Mouse (Mus musculus) spleen, postnatal 14 days (tissue): Measurements from ENCODE around the gene Fam227b.

Experiments used
- DNase-seq, 2 experiments: peaks; one replicate each; pipeline ENCODE4 v3.0.0; 2021 to 2022; ENCODE audit warnings: low spot score in 2 of 2

The Fam227b gene

GRCm38 (mm10) chr2:126151855-126152571 lies at the start of gene Fam227b, which contains the start of gene Dtwd1:
Gene Fam227b (minus strand): TSS chr2:126152004.
Gene Dtwd1 (plus strand): TSS chr2:126152141.
- DNase-seq = peak; percentile 95 to 98

GRCm38 (mm10) chr2:126198971-126199370 lies 47.2 kb upstream of the Fam227b start:
- DNase-seq = no peak

- DNase-seq = no peak
These were observed 44.0 kb upstream of the Fam227b start for GRCm38 (mm10) chr2:126195631-126196356.

GRCm38 (mm10) chr2:126192129-126192528 lies 40.3 kb upstream of the Fam227b start:
- DNase-seq = no peak

- no peak for DNase-seq
These were observed 39.5 kb upstream of the Fam227b start for GRCm38 (mm10) chr2:126191306-126191705.

DNA sequence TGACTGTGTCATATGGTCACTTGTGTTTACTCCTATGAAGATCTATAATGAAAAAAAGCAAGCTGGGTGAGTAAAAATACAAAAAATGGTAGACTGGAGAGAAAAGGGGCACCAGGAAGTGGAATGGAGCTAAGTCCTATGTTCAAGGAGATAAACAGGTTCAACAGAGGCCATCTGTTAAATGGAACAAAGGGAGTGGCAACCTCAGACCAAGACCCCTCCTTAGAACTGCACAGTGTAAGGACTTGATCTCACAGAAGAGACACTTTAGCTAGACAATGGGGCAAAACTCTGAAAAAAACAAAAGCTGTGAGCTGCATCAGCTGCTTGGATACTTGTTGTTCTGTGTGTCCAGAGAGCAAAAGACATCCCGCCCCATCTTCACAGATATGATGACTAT lies 19.6 kb upstream of the Fam227b start:
- DNase-seq = no peak

GRCm38 (mm10) chr2:126166848-126167617 lies 15.2 kb upstream of the Fam227b start:
- no peak for DNase-seq

GRCm38 (mm10) chr2:126166335-126166734 lies 14.5 kb upstream of the Fam227b start:
- DNase-seq = no peak

DNA sequence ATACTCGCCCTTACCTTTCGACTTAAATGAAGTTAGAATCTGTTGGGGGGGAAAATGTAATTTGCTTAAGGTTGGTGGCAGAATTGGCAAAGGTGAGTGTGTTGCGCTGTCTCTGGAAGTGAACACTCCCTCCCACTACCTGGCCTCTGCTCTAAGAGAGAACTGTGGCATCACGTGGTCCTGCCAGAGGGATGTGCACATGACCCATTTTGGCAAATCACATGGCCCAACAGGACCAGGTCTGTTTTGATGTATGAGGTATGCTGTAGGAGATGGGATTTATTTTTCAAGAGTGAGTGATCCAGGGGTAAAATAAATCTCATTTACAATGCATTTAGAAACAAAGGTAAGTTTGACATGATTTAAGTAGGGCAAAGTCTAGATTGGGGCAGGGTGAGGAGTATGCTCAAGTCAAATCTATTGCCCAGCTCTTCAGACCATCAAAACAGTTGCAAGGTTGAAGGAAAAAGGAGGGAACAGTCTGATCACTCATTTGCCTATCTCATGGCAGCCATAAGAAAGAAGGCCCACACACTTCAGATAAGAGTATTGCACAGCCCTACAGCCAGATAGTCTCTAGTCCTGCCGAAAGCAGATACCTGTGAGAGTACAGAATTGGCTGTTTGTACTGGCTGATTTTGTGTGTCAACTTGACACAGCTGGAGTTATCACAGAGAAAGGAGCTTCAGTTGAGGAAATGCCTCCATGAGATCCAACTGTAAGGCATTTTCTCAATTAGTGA lies 13.6 kb upstream of the Fam227b start:
- DNase-seq = no peak

DNA sequence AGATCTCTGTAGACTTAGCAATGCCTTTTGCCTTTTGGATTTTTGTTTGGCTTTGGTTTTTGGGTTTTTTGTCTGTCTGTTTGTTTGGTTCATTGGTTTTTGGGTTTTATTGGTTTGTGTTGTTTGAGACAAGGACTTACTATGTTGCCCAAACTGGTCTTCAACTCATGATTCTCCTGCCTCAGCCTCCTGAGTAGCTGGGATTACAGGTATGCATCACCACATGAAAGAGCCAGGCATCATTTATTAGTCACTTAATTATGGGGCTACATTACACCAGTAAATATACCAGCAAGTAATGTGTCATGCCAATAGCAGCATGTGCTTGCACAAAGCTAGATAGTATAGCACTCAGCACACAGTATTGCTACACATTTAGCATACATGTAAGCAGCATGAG lies 4.1 kb downstream of the Fam227b start:
- DNase-seq = no peak

GRCm38 (mm10) chr2:126094616-126095015 lies 57.2 kb downstream of the Fam227b start:
- no peak for DNase-seq

- DNase-seq = no peak
These were observed 61.4 kb downstream of the Fam227b start for GRCm38 (mm10) chr2:126090432-126090831.

- no peak for DNase-seq
These were observed 65.6 kb downstream of the Fam227b start for GRCm38 (mm10) chr2:126086187-126086586.

DNA sequence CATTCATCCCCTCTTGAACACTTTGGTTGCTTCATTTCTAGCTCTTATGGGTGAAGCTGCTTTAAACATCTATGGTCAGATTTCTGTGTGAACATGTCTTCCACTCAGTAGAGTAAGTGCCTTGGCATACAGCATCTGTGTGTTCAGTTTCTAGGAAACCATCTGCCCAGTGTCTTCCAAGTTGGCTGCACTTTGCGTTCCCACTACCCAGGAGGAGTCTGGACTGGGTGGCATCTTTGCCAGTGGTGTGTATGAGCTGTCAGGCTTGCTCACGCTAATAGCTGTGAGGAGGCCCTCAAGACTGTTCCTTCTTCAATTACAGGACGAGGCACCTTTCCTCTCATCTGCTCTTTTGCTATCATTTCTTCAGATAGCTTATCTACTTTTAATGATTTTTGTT lies 67.5 kb downstream of the Fam227b start:
- DNase-seq = no peak

GRCm38 (mm10) chr2:126079086-126079485 lies 72.7 kb downstream of the Fam227b start:
- DNase-seq = no peak

GRCm38 (mm10) chr2:126076506-126076905 lies 75.3 kb downstream of the Fam227b start:
- DNase-seq = no peak

- DNase-seq = no peak
These were observed 78.1 kb downstream of the Fam227b start for GRCm38 (mm10) chr2:126073744-126074143.

DNA sequence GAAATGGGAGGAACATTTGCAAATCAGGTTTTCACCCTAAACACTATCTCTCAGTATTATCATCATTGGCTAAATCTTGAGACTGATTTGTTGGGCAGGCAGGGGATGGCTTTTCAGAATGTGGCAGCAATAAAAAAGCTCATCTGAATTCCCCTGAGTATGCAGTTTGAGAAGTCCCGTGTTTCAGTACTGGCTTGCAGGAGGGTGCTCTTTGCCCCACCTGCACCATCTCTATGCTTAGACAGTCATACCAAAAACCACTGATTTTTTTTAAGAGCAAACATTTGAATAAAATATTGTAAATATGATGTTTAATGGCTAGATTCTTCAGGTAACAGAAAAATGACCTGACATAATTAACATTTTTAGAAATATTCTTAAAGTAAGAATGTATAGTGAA lies 82.1 kb downstream of the Fam227b start:
- no peak for DNase-seq

DNA sequence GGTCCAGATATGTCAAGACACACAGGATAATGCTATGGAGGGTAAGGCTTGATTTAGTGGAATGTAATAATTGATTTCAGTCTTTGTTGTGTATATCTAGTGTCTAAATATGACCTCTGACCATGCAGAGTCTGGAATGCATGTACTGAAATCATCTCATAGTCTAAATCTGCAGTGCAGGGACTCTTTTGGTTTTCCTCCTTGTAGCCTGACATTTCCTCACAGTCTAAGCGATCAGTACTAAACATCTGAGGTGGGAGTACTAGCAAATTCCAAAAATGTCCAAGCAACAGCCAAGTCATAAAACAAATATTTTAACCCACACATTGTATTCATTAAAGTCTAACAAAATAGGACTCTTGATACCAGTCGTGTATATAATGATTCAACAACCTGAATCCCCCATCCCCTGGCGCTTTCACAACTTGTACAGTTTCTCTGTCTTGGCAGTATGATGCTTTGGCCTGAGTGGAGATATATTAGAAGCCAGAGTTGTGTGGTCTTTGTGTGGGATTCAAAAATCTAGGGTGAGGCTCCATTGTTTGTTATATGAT lies 86.4 kb downstream of the Fam227b start:
- no peak for DNase-seq

DNA sequence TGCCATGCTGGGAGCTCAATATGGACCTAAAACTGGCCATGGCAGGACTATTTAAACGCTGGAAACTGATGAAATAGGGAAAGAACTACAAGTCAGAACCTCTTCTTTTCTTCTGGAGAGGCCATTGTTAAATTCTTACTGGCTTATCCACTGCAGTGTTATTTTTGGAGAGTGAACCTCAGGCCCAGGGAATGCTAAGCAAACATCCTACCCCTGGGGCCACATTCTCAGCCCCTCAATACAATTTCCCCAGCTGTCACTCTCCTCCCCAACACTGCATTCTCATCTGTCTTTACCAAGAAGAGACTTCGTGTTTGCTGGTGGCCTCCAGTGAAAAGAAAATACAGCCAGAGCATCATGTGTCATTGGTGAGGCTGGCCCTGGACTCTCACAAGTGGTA lies 87.0 kb downstream of the Fam227b start:
- DNase-seq = no peak

DNA sequence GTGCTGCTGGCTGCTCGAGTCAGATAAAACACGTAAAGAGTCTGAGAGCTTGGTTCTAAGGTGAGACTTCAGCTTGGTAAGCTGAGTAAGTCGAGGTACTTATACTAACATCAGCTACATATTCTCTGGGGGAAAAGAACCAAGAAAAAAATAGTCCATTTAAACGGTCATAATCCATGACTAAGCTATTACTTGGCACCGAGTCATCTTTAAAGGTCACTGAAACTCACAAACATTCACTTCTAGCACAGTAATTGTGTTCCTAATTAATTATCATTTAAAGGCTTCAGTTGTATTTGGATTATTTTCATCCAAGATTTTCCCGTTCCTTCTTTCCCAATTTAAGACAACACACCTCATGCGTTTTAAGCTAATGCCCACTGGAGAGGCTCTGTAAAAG lies 88.9 kb downstream of the Fam227b start:
- DNase-seq = no peak
